Mouse (Mus musculus): ENCODE results near the gene Plk2. TPM values are rescaled to one million over a fixed set of nuclear protein-coding genes. Genes with fewer than 3 reads are reported as not detected.

Plk2 gene
- total RNA-seq, 1 experiment from 2014 or later = 37.3 TPM

GRCm38 (mm10) chr13:110406152-110406551, 11.3 kb downstream of the Plk2 start:
- no peak for DNase-seq

GRCm38 (mm10) chr13:110412572-110413209, 17.8 kb downstream of the Plk2 start:
- peak; percentile 79 for DNase-seq

GRCm38 (mm10) chr13:110418656-110419055, 23.8 kb downstream of the Plk2 start:
- DNase-seq = peak; percentile 28

- no peak for DNase-seq
Observed at GRCm38 (mm10) chr13:110419640-110420039, 24.8 kb downstream of the Plk2 start.

GRCm38 (mm10) chr13:110422434-110422833, 27.6 kb downstream of the Plk2 start:
- DNase-seq = no peak

- no peak for DNase-seq
Observed at GRCm38 (mm10) chr13:110425512-110426222, 30.8 kb downstream of the Plk2 start.

GRCm38 (mm10) chr13:110431388-110431787, 36.5 kb downstream of the Plk2 start:
- DNase-seq = no peak

- DNase-seq = no peak
Observed at GRCm38 (mm10) chr13:110432062-110432566, 37.3 kb downstream of the Plk2 start.

GRCm38 (mm10) chr13:110432613-110433012, 37.8 kb downstream of the Plk2 start:
- DNase-seq = no peak

GRCm38 (mm10) chr13:110436692-110437091, 41.8 kb downstream of the Plk2 start:
- DNase-seq = no peak

GRCm38 (mm10) chr13:110438624-110439023, 43.8 kb downstream of the Plk2 start:
- DNase-seq = no peak

GRCm38 (mm10) chr13:110444335-110444734, 49.5 kb downstream of the Plk2 start:
- DNase-seq = no peak

GRCm38 (mm10) chr13:110444894-110445293, 50.0 kb downstream of the Plk2 start:
- DNase-seq = peak; percentile 26

- no peak for DNase-seq
Observed at GRCm38 (mm10) chr13:110446434-110446833, 51.6 kb downstream of the Plk2 start.

- DNase-seq = no peak
Observed at GRCm38 (mm10) chr13:110450056-110450455, 55.2 kb downstream of the Plk2 start.

Other genes with a start within 250 kb of the Plk2 start
- gene Rab3c, start 114.0 kb upstream of the Plk2 start, total RNA-seq (2021) = 29.3 and 30.6 TPM in 2 replicates
- gene Gapt, start 37.8 kb upstream of the Plk2 start, total RNA-seq (2021) = 0.23 and 0.26 TPM in 2 replicates

All from adrenal gland, postnatal 14 days (tissue).